Mouse (Mus musculus): Measurements from ENCODE around the gene Mast4. TPM values are rescaled to one million over a fixed set of nuclear protein-coding genes. Genes with fewer than 3 reads are reported as not detected.

The Mast4 gene
- total and polyA plus RNA-seq, 3 experiments, result 2.7 to 7.0 TPM; not detected in 1

GRCm38 (mm10) chr13:102837427-102837826 is 496.9 kb downstream of the Mast4 start:
- Histone ChIP-seq H3K27ac (ENCODE audit: control insufficient read depth, low read depth, low read length) (no peak overlapping the region), H3K4me3 (ENCODE audit: control insufficient read depth in 1 of 2, insufficient read depth in 1 of 2, low read depth in 2 of 2, low read length in 2 of 2) (no peak overlapping the region), H3K79me2 (ENCODE audit: control insufficient read depth, insufficient read depth, low read length, poor library complexity) (no peaks in the 10 kb centered on the region), H3K9ac (ENCODE audit: control insufficient read depth, low read depth, low read length, poor library complexity, severe bottlenecking) (no peak overlapping the region), H3K4me1 (ENCODE audit: control insufficient read depth in 1 of 2, insufficient read depth in 2 of 2, low read length in 2 of 2) (no peaks in the 10 kb centered on the region), H3K27me3 (ENCODE audit: control insufficient read depth in 1 of 2, insufficient read depth in 2 of 2, low read length in 2 of 2) (no peaks in the 10 kb centered on the region), H3K9me3 (replicated peaks; ENCODE audit: insufficient read depth, low read length) (no peaks in the 10 kb centered on the region), H3K36me3 (ENCODE audit: control insufficient read depth in 1 of 2, insufficient read depth in 2 of 2, low read length in 2 of 2) (no peaks in the 10 kb centered on the region)
- TF ChIP-seq POLR2AphosphoS2 (IDR thresholded peaks at IDR 0.05; ENCODE audit: low read length) (no peak), GATA1 (IDR thresholded peaks at IDR 0.05; ENCODE audit: low read depth, low read length) (no peak), MEF2A (IDR thresholded peaks at IDR 0.05; ENCODE audit: extremely low read depth, insufficient replicate concordance, low read depth, low read length, poor library complexity, severe bottlenecking) (no peak), SIN3A (IDR thresholded peaks at IDR 0.05; ENCODE audit: low read length) (no peak), HCFC1 (IDR thresholded peaks at IDR 0.05; ENCODE audit: low read depth, low read length) (no peak), USF2 (IDR thresholded peaks at IDR 0.05; ENCODE audit: borderline replicate concordance in 1 of 2, insufficient read depth in 1 of 2, low read depth in 1 of 2, low read length in 2 of 2) (no peak), CHD2 (IDR thresholded peaks at IDR 0.05; ENCODE audit: low read length) (no peak), MAX (IDR thresholded peaks at IDR 0.05; ENCODE audit: low read length) (no peak), SMC3 (IDR thresholded peaks at IDR 0.05; ENCODE audit: low read depth, low read length) (no peak), TCF12 (IDR thresholded peaks at IDR 0.05; ENCODE audit: low read depth, low read length) (no peak), RAD21 (IDR thresholded peaks at IDR 0.05; ENCODE audit: low read depth, low read length) (no peak), ETS1 (IDR thresholded peaks at IDR 0.05; ENCODE audit: low read depth, low read length) (no peak), KAT2A (conservative IDR thresholded peaks at IDR 0.05; ENCODE audit: low read depth, low read length) (no peak), E2F4 (IDR thresholded peaks at IDR 0.05; ENCODE audit: borderline replicate concordance, low read depth, low read length) (no peak), TBP (IDR thresholded peaks at IDR 0.05; ENCODE audit: low read depth, low read length) (no peak), CHD1 (IDR thresholded peaks at IDR 0.05; ENCODE audit: low read depth, low read length) (no peak), MAZ (IDR thresholded peaks at IDR 0.05; ENCODE audit: low read depth, low read length) (no peak), MYB (IDR thresholded peaks at IDR 0.05; ENCODE audit: low read depth, low read length) (no peak), EP300 (IDR thresholded peaks at IDR 0.05; ENCODE audit: low read depth in 1 of 2, low read length in 2 of 2) (no peak), ZNF384 (IDR thresholded peaks at IDR 0.05; ENCODE audit: low read depth, low read length) (no peak)
- DNase-seq (ENCODE audit: low read depth, low spot score), result no peak

GRCm38 (mm10) chr13:102835336-102835735 is 499.0 kb downstream of the Mast4 start:
- no peak for DNase-seq (ENCODE audit: low read depth, low spot score)
- Histone ChIP-seq H3K9ac (ENCODE audit: control insufficient read depth, low read depth, low read length, poor library complexity, severe bottlenecking) (no peak overlapping the region), H3K4me3 (ENCODE audit: control insufficient read depth in 1 of 2, insufficient read depth in 1 of 2, low read depth in 2 of 2, low read length in 2 of 2) (no peak overlapping the region), H3K27ac (ENCODE audit: control insufficient read depth, low read depth, low read length) (no peak overlapping the region), H3K79me2 (ENCODE audit: control insufficient read depth, insufficient read depth, low read length, poor library complexity) (no peaks in the 10 kb centered on the region), H3K4me1 (ENCODE audit: control insufficient read depth in 1 of 2, insufficient read depth in 2 of 2, low read length in 2 of 2) (no peaks in the 10 kb centered on the region), H3K27me3 (ENCODE audit: control insufficient read depth in 1 of 2, insufficient read depth in 2 of 2, low read length in 2 of 2) (no peaks in the 10 kb centered on the region), H3K36me3 (ENCODE audit: control insufficient read depth in 1 of 2, insufficient read depth in 2 of 2, low read length in 2 of 2) (no peaks in the 10 kb centered on the region), H3K9me3 (replicated peaks; ENCODE audit: insufficient read depth, low read length) (no peaks in the 10 kb centered on the region)
- TF ChIP-seq GABPA (IDR thresholded peaks at IDR 0.05; ENCODE audit: low read depth, low read length) (no peak), HCFC1 (IDR thresholded peaks at IDR 0.05; ENCODE audit: low read depth, low read length) (no peak), EP300 (IDR thresholded peaks at IDR 0.05; ENCODE audit: low read depth in 1 of 2, low read length in 2 of 2) (no peak), MYC (IDR thresholded peaks at IDR 0.05; ENCODE audit: low read depth, low read length) (no peak), MEF2A (IDR thresholded peaks at IDR 0.05; ENCODE audit: extremely low read depth, insufficient replicate concordance, low read depth, low read length, poor library complexity, severe bottlenecking) (no peak), ELF1 (IDR thresholded peaks at IDR 0.05; ENCODE audit: low read depth, low read length) (no peak), KAT2A (conservative IDR thresholded peaks at IDR 0.05; ENCODE audit: low read depth, low read length) (no peak)

Measured in MEL (cell line).